Mouse (Mus musculus) layer of hippocampus, postnatal 14 days (tissue): ENCODE data around the gene Muc4. TPM values are rescaled to one million over a fixed set of nuclear protein-coding genes. Genes with fewer than 3 reads are reported as not detected.

Experiments used
- DNase-seq, 2 experiments: peaks; one replicate each; pipeline ENCODE4 v3.0.0; 2021 to 2022; ENCODE audit warnings: low spot score in 2 of 2, mixed read lengths in 1 of 2
- total RNA-seq, 2 experiments: library from RNA; stranded (reverse); gene quantifications; 2 replicates each; pipeline ENCODE4 v1.2.3; 2021

Muc4 gene
- total RNA-seq, 2 experiments from 2014 or later: not detected

GRCm38 (mm10) chr16:32797426-32797689 lies 61.7 kb downstream of the Muc4 start, which contains the start of gene Muc20:
TSS of gene Muc20 (minus strand) at chr16:32797435.
- DNase-seq: no peak

- DNase-seq: peak; percentile 52 to 71
These were observed 67.7 kb downstream of the Muc4 start for GRCm38 (mm10) chr16:32803252-32803853.

- no peak for DNase-seq
These were observed 68.2 kb downstream of the Muc4 start for GRCm38 (mm10) chr16:32803901-32804300.

- DNase-seq: no peak
These were observed 69.5 kb downstream of the Muc4 start for GRCm38 (mm10) chr16:32805151-32805550.

- DNase-seq: no peak
These were observed 71.9 kb downstream of the Muc4 start for GRCm38 (mm10) chr16:32807408-32808185.

GRCm38 (mm10) chr16:32810321-32810720 lies 74.6 kb downstream of the Muc4 start, which contains the start of gene Smbd1:
TSS of gene Smbd1 (minus strand) at chr16:32810477.
- DNase-seq: no peak

GRCm38 (mm10) chr16:32812888-32813361 lies 77.2 kb downstream of the Muc4 start:
- peak; percentile 75 to 81 for DNase-seq

GRCm38 (mm10) chr16:32813362-32813761 lies 77.7 kb downstream of the Muc4 start:
- no peak for DNase-seq

GRCm38 (mm10) chr16:32813771-32814170 lies 78.1 kb downstream of the Muc4 start:
- DNase-seq: no peak

GRCm38 (mm10) chr16:32814539-32814938 lies 78.9 kb downstream of the Muc4 start:
- peak in 1 of 2 experiments; percentile 20 for DNase-seq

- DNase-seq: no peak
These were observed 79.5 kb downstream of the Muc4 start for GRCm38 (mm10) chr16:32815160-32815605.

- no peak for DNase-seq
These were observed 82.3 kb downstream of the Muc4 start for GRCm38 (mm10) chr16:32818036-32818435.

- DNase-seq: no peak
These were observed 82.8 kb downstream of the Muc4 start for GRCm38 (mm10) chr16:32818441-32818840.

GRCm38 (mm10) chr16:32821772-32822449 lies 86.2 kb downstream of the Muc4 start:
- DNase-seq: no peak

- no peak for DNase-seq
These were observed 86.8 kb downstream of the Muc4 start for GRCm38 (mm10) chr16:32822450-32822827.

GRCm38 (mm10) chr16:32822881-32823280 lies 87.2 kb downstream of the Muc4 start:
- DNase-seq: no peak

GRCm38 (mm10) chr16:32823487-32823886 lies 87.8 kb downstream of the Muc4 start:
- DNase-seq: no peak

GRCm38 (mm10) chr16:32824061-32824460 lies 88.4 kb downstream of the Muc4 start:
- no peak for DNase-seq

- no peak for DNase-seq
These were observed 89.7 kb downstream of the Muc4 start for GRCm38 (mm10) chr16:32825380-32825779.

GRCm38 (mm10) chr16:32826521-32826920 lies 90.8 kb downstream of the Muc4 start:
- no peak for DNase-seq

GRCm38 (mm10) chr16:32829104-32829503 lies 93.4 kb downstream of the Muc4 start:
- no peak for DNase-seq

- no peak for DNase-seq
These were observed 95.8 kb downstream of the Muc4 start for GRCm38 (mm10) chr16:32831501-32831900.
